Mouse (Mus musculus) liver, adult 2 months (tissue): ENCODE data around the gene Rcl1. TPM values are rescaled to one million over a fixed set of nuclear protein-coding genes. Genes with fewer than 3 reads are reported as not detected.

Experiments used
- DNase-seq: peaks from one replicate; pipeline ENCODE4 v3.0.0-alpha.2; 2011; ENCODE audit warnings: low read depth, low spot score; ENCODE audit errors: extremely low read depth
- H3K27ac ChIP-seq: fragments of 200-500 bp; replicated peaks from 2 replicates; pipeline ENCODE4 v1.5.1; 2012; ENCODE audit warnings: low read depth, mild to moderate bottlenecking, control low read depth, inconsistent platforms, low read length; ENCODE audit not compliant: insufficient read depth
- H3K27me3 ChIP-seq: fragments of 200-500 bp; 2 replicates; pipeline ENCODE4 v1.6.1; 2012; ENCODE audit warnings: mild to moderate bottlenecking, moderate library complexity, low read length, inconsistent platforms; ENCODE audit not compliant: control insufficient read depth, insufficient read depth
- H3K36me3 ChIP-seq: fragments of 200-500 bp; 2 replicates; pipeline ENCODE4 v1.6.1; 2012; ENCODE audit warnings: low read length, inconsistent platforms; ENCODE audit not compliant: control insufficient read depth, insufficient read depth
- H3K4me1 ChIP-seq: fragments of 200-500 bp; 2 replicates; pipeline ENCODE4 v1.6.1; 2011; ENCODE audit warnings: low read length; ENCODE audit not compliant: control insufficient read depth, insufficient read depth
- H3K4me3 ChIP-seq: fragments of 200-500 bp; 2 replicates; pipeline ENCODE4 v1.5.1; 2011; ENCODE audit warnings: low read depth, mild to moderate bottlenecking, control low read depth, low read length, moderate library complexity; ENCODE audit not compliant: insufficient read depth
- H3K79me2 ChIP-seq: fragments of 200-500 bp; 2 replicates; pipeline ENCODE4 v1.6.1; 2012; ENCODE audit warnings: inconsistent platforms, mild to moderate bottlenecking, low read length, moderate library complexity; ENCODE audit not compliant: control insufficient read depth, insufficient read depth
- H3K9ac ChIP-seq: fragments of 200-500 bp; 2 replicates; pipeline ENCODE4 v1.6.1; 2012; ENCODE audit warnings: low read depth, mild to moderate bottlenecking, control low read depth, inconsistent platforms, low read length
- CTCF ChIP-seq: fragments of 200-500 bp; IDR thresholded peaks from 2 replicates; pipeline ENCODE4 v1.5.1; 2011; ENCODE audit warnings: low read depth, low read length, control low read depth
- POLR2A ChIP-seq: fragments of 200-500 bp; IDR thresholded peaks from 2 replicates; pipeline ENCODE4 v1.6.1; 2011; ENCODE audit warnings: low read length, control low read depth; ENCODE audit not compliant: insufficient read depth; ENCODE audit errors: extremely low read depth
- WGBS: fragments of 180-500 bp; shearing (Covaris S2); methylation state at CpG from one replicate; pipeline ENCODE4 v1.1.7; 2018; 5-methylcytosine and 5-hydroxymethylcytosine counted together
- polyA plus RNA-seq: library from polyadenylated mRNA; depleted of rRNA; stranded (reverse); fragments of >200 nt; gene quantifications from 2 replicates; pipeline ENCODE4 v1.2.3, GENCODE M21; 2012
- total RNA-seq: library from RNA; depleted of rRNA; stranded (reverse); fragments of >200 nt; gene quantifications from 2 replicates; pipeline ENCODE4 v1.2.3, GENCODE M21; 2014

The Rcl1 gene
- total and polyA plus RNA-seq, 2 experiments, result 87.8 to 132 TPM

GRCm38 (mm10) chr19:29131171-29131570 lies 30.0 kb downstream of the Rcl1 start:
- Histone ChIP-seq H3K27ac (peak overlapping the region; percentile 47), H3K4me3 (peak overlapping the region; percentile 1), H3K9ac (peak overlapping the region; percentile 89), H3K79me2 (peaks cover 15% of the 10 kb centered on the region; the same call in 1 of the 2 replicates), H3K36me3 (peaks cover 62% of the 10 kb centered on the region), H3K27me3 (no peaks in the 10 kb centered on the region), H3K4me1 (peaks cover 30% of the 10 kb centered on the region)
- WGBS, result 13% methylated on average over 4 of the region's 4 CpGs
- TF ChIP-seq CTCF, result no peak
- DNase-seq, result no peak

GRCm38 (mm10) chr19:29134293-29134692 lies 33.1 kb downstream of the Rcl1 start:
- H3K4me1 ChIP-seq, result peaks cover 30% of the 10 kb centered on the region
- H3K27ac ChIP-seq, result peak overlapping the region; percentile 86

GRCm38 (mm10) chr19:29135172-29135736 lies 34.1 kb downstream of the Rcl1 start:
- Histone ChIP-seq H3K27me3 (no peaks in the 10 kb centered on the region), H3K4me3 (no peak overlapping the region), H3K79me2 (peaks cover 11% of the 10 kb centered on the region; the same call in 1 of the 2 replicates), H3K9ac (no peak overlapping the region), H3K4me1 (peaks cover 28% of the 10 kb centered on the region), H3K36me3 (peaks cover 82% of the 10 kb centered on the region), H3K27ac (peak overlapping the region; percentile 11; the same call in 1 of the 2 replicates)
- no peak for TF ChIP-seq POLR2A
- TF ChIP-seq CTCF, result no peak
- DNase-seq, result no peak
- 70% methylated on average over 11 of the region's 11 CpGs for WGBS

More at GRCm38 (mm10) chr19:29134293-29134692, 33.1 kb downstream of the Rcl1 start:
- no peak for TF ChIP-seq CTCF
- no peak for TF ChIP-seq POLR2A
- H3K79me2 ChIP-seq, result peaks cover 15% of the 10 kb centered on the region; the same call in 1 of the 2 replicates
- WGBS, result 24% methylated on average over 11 of the region's 11 CpGs
- peaks cover 80% of the 10 kb centered on the region for H3K36me3 ChIP-seq
- peak overlapping the region; percentile 61 for H3K9ac ChIP-seq
- H3K27me3 ChIP-seq, result no peaks in the 10 kb centered on the region
- DNase-seq, result peak; percentile 95
- no peak overlapping the region for H3K4me3 ChIP-seq

DNA sequence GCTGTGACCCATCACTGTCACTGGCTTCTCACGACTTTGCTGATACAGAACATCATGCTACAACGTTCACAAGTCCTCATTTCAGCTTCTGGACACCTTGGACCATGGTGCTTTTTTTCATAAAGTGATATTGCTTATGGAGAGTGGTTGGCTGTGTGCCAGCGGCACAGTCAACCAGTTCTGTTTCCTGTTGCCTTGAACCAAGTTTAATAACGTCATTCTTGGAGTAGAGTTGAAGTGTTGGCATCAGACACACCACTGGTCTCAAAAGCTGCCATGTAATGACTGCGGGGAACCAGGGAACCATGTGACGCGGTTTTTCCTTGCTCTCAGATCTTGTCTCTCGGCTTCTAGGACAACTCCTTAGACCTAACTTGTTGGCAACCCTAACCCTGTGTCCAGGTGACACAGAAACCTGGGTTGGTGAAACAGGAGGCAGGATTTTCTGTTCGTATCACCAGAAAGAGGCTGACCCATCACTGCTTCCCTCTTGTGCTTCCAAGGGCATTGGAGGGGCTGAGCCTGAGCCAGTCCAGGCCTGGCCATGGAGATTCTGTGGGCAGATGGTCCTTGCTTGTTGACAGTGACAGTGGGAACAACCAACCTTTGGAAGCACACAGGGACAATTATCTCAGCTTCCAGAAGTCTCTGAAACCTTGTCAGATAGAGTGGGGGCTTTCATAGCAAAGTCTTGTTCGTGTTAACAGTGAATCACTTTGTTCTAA lies 37.5 kb downstream of the Rcl1 start:
- Histone ChIP-seq H3K4me3 (no peak overlapping the region), H3K4me1 (peaks cover 9% of the 10 kb centered on the region; the same call in 1 of the 2 replicates), H3K36me3 (peaks cover 86% of the 10 kb centered on the region), H3K27me3 (no peaks in the 10 kb centered on the region), H3K79me2 (peaks cover 3% of the 10 kb centered on the region; the same call in 1 of the 2 replicates), H3K9ac (no peak overlapping the region), H3K27ac (peak overlapping the region; percentile 10; the same call in 1 of the 2 replicates)
- 52% methylated on average over 10 of the region's 10 CpGs for WGBS
- TF ChIP-seq POLR2A, result no peak
- no peak for TF ChIP-seq CTCF
- peak; percentile 55 for DNase-seq

DNA sequence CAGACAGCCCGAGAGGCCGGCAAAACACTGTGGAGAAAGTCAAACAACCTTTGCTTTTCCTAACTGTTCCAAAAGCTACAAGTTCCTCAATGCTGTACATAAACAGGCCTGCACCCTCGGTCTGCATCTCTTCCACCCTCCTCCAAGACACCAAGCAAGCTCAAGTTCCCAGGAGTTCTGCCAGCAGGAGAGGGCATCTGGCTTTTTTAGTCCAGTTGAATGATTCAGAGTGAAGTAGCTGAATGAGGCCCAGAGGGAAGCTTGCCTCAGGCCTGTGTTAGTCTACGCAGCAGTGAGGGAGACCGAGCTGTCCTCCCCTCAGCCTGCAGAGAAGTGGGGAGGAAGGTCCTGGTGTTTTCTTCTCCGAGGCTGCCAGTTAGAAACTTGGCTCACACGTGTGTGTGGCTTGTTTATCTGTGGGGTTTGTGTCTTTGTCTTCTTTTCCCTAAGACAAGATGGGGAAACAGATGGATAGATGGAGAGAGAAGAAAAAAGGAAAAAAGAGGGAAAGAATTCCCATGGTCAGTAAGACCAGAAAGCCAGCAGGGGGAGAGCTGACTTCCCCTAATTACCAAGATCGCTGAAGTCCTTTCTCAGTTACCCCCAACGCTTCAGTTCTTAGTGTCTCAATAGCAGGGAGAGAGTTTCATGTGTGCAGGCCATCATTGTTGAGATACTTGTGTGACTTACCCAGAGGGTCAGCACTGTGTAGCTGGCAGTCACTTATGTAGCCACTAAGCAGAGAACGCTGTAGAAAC lies 38.7 kb downstream of the Rcl1 start:
- H3K4me1 ChIP-seq, result peaks cover 3% of the 10 kb centered on the region; the same call in 1 of the 2 replicates
- H3K9ac ChIP-seq, result no peak overlapping the region
- no peak overlapping the region for H3K4me3 ChIP-seq
- no peak overlapping the region; the same call in 1 of the 2 replicates for H3K27ac ChIP-seq
- WGBS, result 66% methylated on average over 10 of the region's 10 CpGs
- TF ChIP-seq POLR2A (no peak), CTCF (no peak)
- H3K36me3 ChIP-seq, result peaks cover 89% of the 10 kb centered on the region
- H3K79me2 ChIP-seq, result peaks cover 3% of the 10 kb centered on the region; the same call in 1 of the 2 replicates
- DNase-seq, result no peak
- H3K27me3 ChIP-seq, result no peaks in the 10 kb centered on the region
